Mouse (Mus musculus) lung, adult 2 months (tissue): Measurements from ENCODE around the gene Slc25a47.

ENCODE experiments used
- CTCF ChIP-seq: fragments of 200-500 bp; IDR thresholded peaks from 2 replicates; pipeline ENCODE4 v1.5.1; 2011; ENCODE audit warnings: mild to moderate bottlenecking, low read length, control low read depth; ENCODE audit not compliant: insufficient read depth
- POLR2A ChIP-seq: fragments of 200-500 bp; IDR thresholded peaks from 2 replicates; pipeline ENCODE4 v1.6.1; 2011; ENCODE audit warnings: low read depth, mild to moderate bottlenecking, control low read depth, low read length, borderline replicate concordance; ENCODE audit errors: extremely low read depth

GRCm38 (mm10) chr12:108904276-108904653, 68.4 kb downstream of the Slc25a47 start:
- no peak for TF ChIP-seq CTCF
- TF ChIP-seq POLR2A = no peak
